Mouse (Mus musculus) neural tube, postnatal 0 days (tissue): Measurements from ENCODE around the gene Txnrd1. TPM values are rescaled to one million over a fixed set of nuclear protein-coding genes. Genes with fewer than 3 reads are reported as not detected.

ENCODE experiments used
- polyA plus RNA-seq: library from polyadenylated mRNA; unstranded; fragments of >200 nt; fragmentation: Nextera tagmentation; extraction: Ambion mirVana; gene quantifications from 2 replicates; pipeline ENCODE4 v1.2.1, GENCODE M21; 2015

The Txnrd1 gene
- 54.1 and 55.8 TPM in 2 replicates for polyA plus RNA-seq

GRCm38 (mm10) chr10:82833926-82834325, at the start of gene Txnrd1:
Gene Txnrd1 (plus strand): TSS chr10:82833951.

GRCm38 (mm10) chr10:82866356-82866755, 32.6 kb downstream of the Txnrd1 start, which contains the start of gene Eid3:
Gene Eid3 (plus strand): TSS chr10:82866626.

Other genes starting within 250 kb of the Txnrd1 start
- 44.4 and 53.7 TPM in 2 replicates for gene 1190007I07Rik, start 210.7 kb upstream of the Txnrd1 start, polyA plus RNA-seq
- gene Tdg, start 204.1 kb upstream of the Txnrd1 start, polyA plus RNA-seq = 86.8 and 93.4 TPM in 2 replicates
- 0.97 and 1.5 TPM in 2 replicates for gene Glt8d2, start 143.3 kb upstream of the Txnrd1 start, polyA plus RNA-seq
- 28.2 and 33.9 TPM in 2 replicates for gene Hcfc2, start 137.8 kb upstream of the Txnrd1 start, polyA plus RNA-seq
- gene Nfyb, start 69.8 kb upstream of the Txnrd1 start, polyA plus RNA-seq = 28.9 and 33.1 TPM in 2 replicates
- gene Eid3, start 32.7 kb downstream of the Txnrd1 start, polyA plus RNA-seq = 0.18 and 0.35 TPM in 2 replicates
- gene Chst11, start 151.5 kb downstream of the Txnrd1 start, polyA plus RNA-seq = 3.3 and 3.9 TPM in 2 replicates